Mouse (Mus musculus) lung, embryonic 16.5 days (tissue): ENCODE data around the gene Id3. TPM values are rescaled to one million over a fixed set of nuclear protein-coding genes. Genes with fewer than 3 reads are reported as not detected.
"Not testable (repeated sequence)": the region's sequence is repeated elsewhere in the genome, so short reads cannot be mapped to it uniquely, and the experiment has no call there.

Experiments
- ATAC-seq: fragments of 200-750 bp; cut with Nextera tagmentation; 2 replicates; pipeline ENCODE4 v1.8.0; 2017; ENCODE audit warnings: low read depth, mild to moderate bottlenecking, moderate library complexity
- H3K27ac ChIP-seq: fragments of 300-500 bp; sonication (generic); 2 replicates; pipeline ENCODE4 v1.5.1; 2014; ENCODE audit warnings: mild to moderate bottlenecking, control low read depth, low read length
- H3K27me3 ChIP-seq: fragments of 300-500 bp; sonication (generic); 2 replicates; pipeline ENCODE4 v1.6.1; 2014; ENCODE audit warnings: low read depth, low read length, mixed read lengths; ENCODE audit not compliant: control insufficient read depth, insufficient read depth
- H3K36me3 ChIP-seq: fragments of 300-500 bp; sonication (generic); 2 replicates; pipeline ENCODE4 v1.6.1; 2014; ENCODE audit warnings: low read length; ENCODE audit not compliant: control insufficient read depth, insufficient read depth
- H3K4me1 ChIP-seq: fragments of 300-500 bp; sonication (generic); replicated peaks from 2 replicates; pipeline ENCODE4 v1.6.1; 2014; ENCODE audit warnings: low read length, mixed read lengths; ENCODE audit not compliant: control insufficient read depth, insufficient read depth
- H3K4me2 ChIP-seq: fragments of 300-500 bp; sonication (generic); 2 replicates; pipeline ENCODE4 v1.6.1; 2014; ENCODE audit warnings: low read depth, low read length, control low read depth
- H3K4me3 ChIP-seq: fragments of 300-500 bp; sonication (generic); 2 replicates; pipeline ENCODE4 v1.5.1; 2014; ENCODE audit warnings: mild to moderate bottlenecking, low read length, control low read depth
- H3K9ac ChIP-seq: fragments of 300-500 bp; sonication (generic); 2 replicates; pipeline ENCODE4 v1.6.1; 2014; ENCODE audit warnings: low read length, control low read depth
- H3K9me3 ChIP-seq: fragments of 300-500 bp; sonication (generic); 2 replicates; pipeline ENCODE4 v1.6.1; 2016; ENCODE audit warnings: low read length; ENCODE audit not compliant: control insufficient read depth
- WGBS: fragments of 180-500 bp; shearing (Covaris S2); extraction: QIAGEN DNeasy Blood & Tissue Kit; methylation state at CpG from one replicate; pipeline ENCODE4 v1.1.7; 2014; 5-methylcytosine and 5-hydroxymethylcytosine counted together
- polyA plus RNA-seq: library from polyadenylated mRNA; unstranded; fragments of >200 nt; fragmentation: Nextera tagmentation; extraction: Ambion mirVana; gene quantifications from 2 replicates; pipeline ENCODE4 v1.2.1, GENCODE M21; 2015

Gene Id3
- 560 and 561 TPM in 2 replicates for polyA plus RNA-seq

- no peaks in the 10 kb centered on the region for H3K9me3 ChIP-seq
- H3K4me3 ChIP-seq = peak within 1 kb of the TSS; percentile 72
- no peaks in the 10 kb centered on the region for H3K36me3 ChIP-seq
- H3K4me1 ChIP-seq = peaks cover 66% of the 10 kb centered on the region
- no peaks in the 10 kb centered on the region for H3K27me3 ChIP-seq
- H3K9ac ChIP-seq = peak within 1 kb of the TSS; percentile 94
- H3K4me2 ChIP-seq = peak within 1 kb of the TSS; percentile 67
- H3K27ac ChIP-seq = peak within 1 kb of the TSS; percentile 100
- WGBS = under 1% methylated on average over 39 of the region's 39 CpGs
- peak; percentile 84 for ATAC-seq
These were observed at the start of gene Id3 for GRCm38 (mm10) chr4:136143193-136143976. Gene Id3 (plus strand): TSS chr4:136143497.

GRCm38 (mm10) chr4:136094519-136095219 lies 48.6 kb upstream of the Id3 start:
- WGBS = 70% methylated on average over 18 of the region's 18 CpGs
- H3K36me3 ChIP-seq = no peaks in the 10 kb centered on the region
- ATAC-seq = peak; percentile 37; the same call in 1 of the 2 replicates

GRCm38 (mm10) chr4:136095490-136096105 lies 47.7 kb upstream of the Id3 start:
- no peak for ATAC-seq
- WGBS = 73% methylated on average over 9 of the region's 9 CpGs
- H3K9ac ChIP-seq = no peak overlapping the region
- H3K27me3 ChIP-seq = no peaks in the 10 kb centered on the region
- H3K4me1 ChIP-seq = peaks cover 7% of the 10 kb centered on the region
- H3K4me3 ChIP-seq = no peak overlapping the region
- no peak overlapping the region for H3K4me2 ChIP-seq
- no peak overlapping the region for H3K27ac ChIP-seq
- no peaks in the 10 kb centered on the region for H3K36me3 ChIP-seq
- 0 out of 2 replicates have a peak, but pooled peaks cover 3% of the 10 kb centered on the region for H3K9me3 ChIP-seq

More at GRCm38 (mm10) chr4:136094519-136095219, 48.6 kb upstream of the Id3 start:
- Histone ChIP-seq H3K4me3 (no peak overlapping the region), H3K27me3 (no peaks in the 10 kb centered on the region), H3K4me2 (no peak overlapping the region), H3K4me1 (peaks cover 13% of the 10 kb centered on the region), H3K9me3 (0 out of 2 replicates have a peak, but pooled peaks cover 3% of the 10 kb centered on the region), H3K9ac (no peak overlapping the region; the same call in 1 of the 2 replicates), H3K27ac (no peak overlapping the region)

DNA sequence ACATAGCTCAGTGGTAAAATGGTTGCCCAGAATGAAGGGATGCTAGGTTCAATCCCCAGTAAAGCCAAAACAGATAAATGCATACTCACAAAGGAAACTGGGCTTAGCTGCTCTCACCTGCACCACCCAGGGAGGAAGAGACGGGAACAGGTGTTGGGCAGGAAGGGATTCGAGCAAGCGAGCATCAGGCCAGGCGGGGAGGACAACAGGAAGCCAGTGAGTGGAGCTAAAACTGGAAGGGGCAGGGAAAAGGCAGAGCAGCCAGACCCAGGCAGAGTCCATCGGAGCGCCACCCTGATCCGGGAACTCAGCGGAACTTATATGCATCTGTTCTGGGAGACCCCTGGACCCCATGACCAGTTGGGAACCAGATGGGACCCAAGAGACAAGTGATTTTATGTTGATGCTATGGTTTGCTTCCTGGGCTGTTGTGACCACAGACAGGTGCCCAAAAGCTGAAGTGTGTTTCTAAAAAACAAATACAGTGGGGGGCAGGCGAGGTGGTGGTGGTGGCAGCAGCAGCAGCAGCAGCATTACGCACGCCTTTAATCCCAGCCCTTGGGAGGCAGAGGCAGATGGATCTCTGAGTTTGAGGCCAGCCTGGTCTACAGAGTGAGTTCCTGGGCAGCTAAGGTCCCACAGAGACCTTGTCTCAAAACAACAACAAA lies 46.7 kb upstream of the Id3 start:
- no peak for ATAC-seq
- H3K27ac ChIP-seq = no peak overlapping the region
- peaks cover 7% of the 10 kb centered on the region for H3K4me1 ChIP-seq
- no peaks in the 10 kb centered on the region for H3K27me3 ChIP-seq
- no peak overlapping the region for H3K4me3 ChIP-seq
- H3K36me3 ChIP-seq = no peaks in the 10 kb centered on the region
- no peak overlapping the region for H3K4me2 ChIP-seq
- 54% methylated on average over 11 of the region's 11 CpGs for WGBS
- 0 out of 2 replicates have a peak, but pooled peaks cover 3% of the 10 kb centered on the region for H3K9me3 ChIP-seq
- no peak overlapping the region for H3K9ac ChIP-seq

GRCm38 (mm10) chr4:136098446-136098845 lies 44.9 kb upstream of the Id3 start:
- Histone ChIP-seq H3K4me3 (no peak overlapping the region), H3K9me3 (no peaks in the 10 kb centered on the region), H3K9ac (no peak overlapping the region), H3K4me1 (peaks cover 7% of the 10 kb centered on the region), H3K27me3 (no peaks in the 10 kb centered on the region), H3K4me2 (no peak overlapping the region), H3K27ac (no peak overlapping the region), H3K36me3 (no peaks in the 10 kb centered on the region)
- no peak for ATAC-seq
- 98% methylated on average over 3 of the region's 3 CpGs for WGBS

DNA sequence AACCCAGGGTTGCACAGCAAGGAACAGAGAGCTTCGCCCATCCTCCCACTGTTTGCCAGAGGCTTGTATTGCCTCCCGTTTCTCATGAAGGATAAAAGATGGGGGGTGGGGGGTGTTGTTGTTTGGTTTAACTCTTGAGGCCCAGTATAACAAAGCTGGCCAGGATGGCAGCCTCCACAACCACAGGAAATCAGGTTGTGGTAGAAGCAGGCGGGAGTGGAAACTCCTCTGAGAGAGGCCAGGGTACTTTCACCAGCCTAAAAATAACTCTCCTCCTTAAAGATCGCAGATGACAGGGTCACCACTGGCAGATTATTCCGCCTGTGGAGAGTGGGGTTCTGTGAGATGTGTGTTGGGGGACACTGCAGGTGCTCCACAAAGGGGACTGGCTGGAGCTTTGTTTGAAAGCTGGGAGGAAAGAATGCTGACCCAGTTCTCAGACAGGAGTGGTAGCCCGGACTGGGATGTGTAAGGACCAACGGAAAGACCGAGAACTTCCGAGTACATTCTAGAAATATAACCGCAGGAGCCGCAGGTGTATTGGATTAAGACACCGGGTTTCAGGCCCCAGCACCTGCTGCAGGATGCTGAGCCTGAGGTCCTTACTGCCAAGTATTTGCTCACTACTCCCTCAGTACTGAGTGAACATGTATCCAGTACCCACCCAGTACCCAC lies 42.8 kb upstream of the Id3 start:
- no peak overlapping the region for H3K9ac ChIP-seq
- 62% methylated on average over 12 of the region's 12 CpGs for WGBS

GRCm38 (mm10) chr4:136101753-136102152 lies 41.5 kb upstream of the Id3 start:
- not testable (repeated sequence) for H3K9me3 ChIP-seq, ATAC-seq, H3K4me3 ChIP-seq, H3K4me2 ChIP-seq, H3K9ac ChIP-seq, H3K36me3 ChIP-seq, H3K27me3 ChIP-seq, H3K27ac ChIP-seq
- WGBS = 82% methylated on average over 4 of the region's 4 CpGs
- H3K4me1 ChIP-seq = peaks cover 12% of the 10 kb centered on the region; the same call in 1 of the 2 replicates

More for the DNA sequence above, 42.8 kb upstream of the Id3 start:
- Histone ChIP-seq H3K36me3 (no peaks in the 10 kb centered on the region), H3K4me2 (no peak overlapping the region), H3K27ac (no peak overlapping the region), H3K27me3 (no peaks in the 10 kb centered on the region), H3K9me3 (no peaks in the 10 kb centered on the region), H3K4me3 (no peak overlapping the region), H3K4me1 (peaks cover 12% of the 10 kb centered on the region; the same call in 1 of the 2 replicates)
- no peak for ATAC-seq

- Histone ChIP-seq H3K4me1 (peaks cover 12% of the 10 kb centered on the region; the same call in 1 of the 2 replicates), H3K9me3 (no peaks in the 10 kb centered on the region), H3K36me3 (no peaks in the 10 kb centered on the region), H3K4me2 (peak overlapping the region; percentile 31), H3K4me3 (peak overlapping the region; percentile 13; the same call in 1 of the 2 replicates), H3K27ac (peak overlapping the region; percentile 62), H3K27me3 (no peaks in the 10 kb centered on the region), H3K9ac (peak overlapping the region; percentile 52; the same call in 1 of the 2 replicates)
- 13% methylated on average over 18 of the region's 18 CpGs for WGBS
- peak; percentile 83 for ATAC-seq
These were observed 38.5 kb upstream of the Id3 start for GRCm38 (mm10) chr4:136104590-136105337.
